Mouse (Mus musculus) urinary bladder, postnatal 14 days (tissue): Measurements from ENCODE around the gene Clec1a.

Source experiments
- DNase-seq: peaks from one replicate; pipeline ENCODE4 v3.0.0; 2021; ENCODE audit warnings: low spot score

Clec1a gene

DNA sequence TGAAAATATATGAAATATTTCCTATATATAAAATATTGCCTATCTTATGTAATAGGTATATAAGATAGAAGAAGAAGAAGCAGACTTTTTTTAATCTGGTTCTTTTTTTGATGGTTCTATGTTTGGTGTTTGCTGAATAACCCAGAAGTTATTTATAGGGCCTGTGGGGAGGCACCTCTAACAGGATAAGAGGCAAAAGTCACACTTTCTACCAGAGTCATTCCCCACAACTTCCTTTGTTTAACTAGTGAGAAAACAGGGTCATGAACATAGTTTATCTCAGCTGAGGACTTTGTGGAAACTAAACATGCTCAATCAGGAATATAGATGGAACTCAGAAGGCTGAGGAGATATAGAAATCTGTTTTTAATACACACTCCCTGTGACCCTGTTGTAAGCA lies 45.8 kb downstream of the Clec1a start:
- no peak for DNase-seq

GRCm38 (mm10) chr6:129403391-129403790 lies 48.4 kb downstream of the Clec1a start:
- no peak for DNase-seq

GRCm38 (mm10) chr6:129402404-129402803 lies 49.4 kb downstream of the Clec1a start:
- DNase-seq = no peak

- DNase-seq = peak; percentile 5
Observed at GRCm38 (mm10) chr6:129399945-129400344, 51.9 kb downstream of the Clec1a start.

GRCm38 (mm10) chr6:129396997-129397396 lies 54.8 kb downstream of the Clec1a start, which contains the start of gene Clec1b:
Gene Clec1b, plus strand, starts transcription at chr6:129397297.
- no peak for DNase-seq

GRCm38 (mm10) chr6:129393732-129394131 lies 58.1 kb downstream of the Clec1a start:
- DNase-seq = no peak

DNA sequence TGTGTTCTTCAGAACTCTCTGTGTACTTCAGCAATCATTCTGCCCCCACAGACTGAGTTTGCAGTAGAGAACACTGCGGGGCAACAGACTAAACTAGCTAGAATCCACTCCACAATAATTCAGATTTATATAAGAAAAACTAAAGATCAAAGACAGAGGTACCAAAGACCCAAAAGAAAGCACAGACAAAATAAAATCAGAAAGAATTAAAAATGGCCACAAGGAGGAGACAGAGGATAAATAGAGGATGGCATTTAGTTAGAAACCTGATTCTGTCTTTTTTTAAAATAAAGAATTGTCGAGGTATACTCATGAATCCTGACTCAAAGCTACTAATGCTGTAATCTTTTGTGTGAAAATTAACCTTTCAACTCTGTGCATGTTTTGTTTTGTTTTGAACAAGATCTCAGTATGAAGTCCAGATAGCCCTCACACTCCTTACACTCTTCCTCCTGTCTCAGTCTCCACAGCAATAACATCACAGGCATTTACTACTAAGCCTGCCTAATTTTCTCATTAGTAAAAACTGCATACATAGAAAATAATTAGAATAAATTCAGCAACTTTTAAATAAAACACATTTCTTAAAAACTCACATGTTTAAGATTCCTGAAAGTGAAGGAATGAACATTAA lies 58.6 kb downstream of the Clec1a start:
- no peak for DNase-seq

DNA sequence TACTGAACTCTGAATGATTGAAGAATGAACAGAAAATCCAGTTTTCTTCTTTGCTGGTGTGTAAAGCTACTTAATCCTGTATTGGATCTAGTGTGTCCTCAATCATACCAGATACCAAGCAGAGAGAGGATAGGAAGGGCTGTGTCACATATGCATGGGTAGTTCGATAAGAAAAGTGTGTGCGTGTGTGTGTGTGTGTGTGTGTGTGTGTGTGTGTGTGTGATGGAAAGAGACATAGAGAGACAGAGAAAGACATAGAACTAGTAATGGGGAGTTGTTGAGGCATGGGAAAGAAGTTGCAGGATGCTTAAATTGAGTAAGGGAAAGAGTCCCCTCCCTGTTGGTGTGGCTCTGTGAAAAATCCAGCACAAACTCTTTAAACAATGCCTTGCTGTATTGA lies 66.0 kb downstream of the Clec1a start, which contains the start of gene Clec12b:
Gene Clec12b, minus strand, starts transcription at position 101 of the 400 bp plus-strand sequence.
- no peak for DNase-seq

DNA sequence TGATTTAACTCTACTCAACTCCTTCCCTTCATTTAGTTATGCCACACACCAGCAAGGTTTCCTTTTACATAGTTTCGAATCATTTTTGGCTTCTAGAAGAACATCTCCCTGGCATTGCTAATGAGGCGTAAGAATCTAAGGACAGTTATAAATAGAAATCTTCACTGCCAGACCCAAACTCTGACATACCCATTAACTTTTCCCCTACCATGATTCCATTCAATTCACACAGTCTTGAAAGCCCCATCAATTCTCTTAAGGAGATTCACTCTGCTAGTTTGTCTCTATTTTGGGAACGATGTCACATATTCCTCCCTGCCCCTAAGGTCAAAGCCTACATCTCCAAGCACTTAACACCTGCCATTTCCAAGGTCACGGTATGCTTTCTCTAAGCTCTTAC lies 66.8 kb downstream of the Clec1a start:
- no peak for DNase-seq

DNA sequence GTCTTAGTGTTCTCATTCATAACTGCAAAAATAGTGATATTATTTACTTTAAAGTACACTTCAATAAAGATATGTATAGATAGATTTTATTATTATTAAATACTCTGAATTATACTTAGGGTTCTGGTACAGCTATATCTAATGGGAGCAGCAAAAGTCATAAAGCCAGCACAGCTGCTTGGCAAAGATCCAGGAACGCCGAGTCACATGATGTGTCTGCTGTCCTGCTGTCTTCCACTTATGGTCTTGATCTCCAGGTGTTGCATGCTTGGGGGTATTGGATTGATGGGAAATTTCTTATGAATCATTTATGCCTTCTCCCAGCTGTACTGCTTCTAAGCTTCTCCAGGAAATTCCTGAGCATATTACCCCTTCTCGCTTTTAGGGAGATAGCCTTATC lies 68.3 kb downstream of the Clec1a start:
- no peak for DNase-seq

DNA sequence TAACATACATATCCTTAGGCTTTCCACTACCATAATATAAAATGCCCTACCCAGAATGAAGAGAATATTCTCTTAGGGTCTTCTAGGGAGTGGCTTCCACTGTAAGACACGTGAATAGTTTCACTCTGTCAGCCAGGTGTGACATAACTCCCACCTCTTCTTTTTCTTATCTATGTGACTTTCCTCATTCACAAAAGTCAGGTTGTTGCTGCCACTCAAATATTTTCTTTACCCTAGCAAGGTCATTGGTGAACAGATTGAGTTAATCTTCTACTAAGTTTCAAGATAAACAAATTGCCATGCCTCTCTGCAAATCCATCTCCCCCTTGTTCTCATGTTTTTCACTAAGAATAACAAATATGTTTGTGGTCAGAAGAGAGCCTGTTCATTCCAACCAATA lies 70.1 kb downstream of the Clec1a start:
- no peak for DNase-seq

DNA sequence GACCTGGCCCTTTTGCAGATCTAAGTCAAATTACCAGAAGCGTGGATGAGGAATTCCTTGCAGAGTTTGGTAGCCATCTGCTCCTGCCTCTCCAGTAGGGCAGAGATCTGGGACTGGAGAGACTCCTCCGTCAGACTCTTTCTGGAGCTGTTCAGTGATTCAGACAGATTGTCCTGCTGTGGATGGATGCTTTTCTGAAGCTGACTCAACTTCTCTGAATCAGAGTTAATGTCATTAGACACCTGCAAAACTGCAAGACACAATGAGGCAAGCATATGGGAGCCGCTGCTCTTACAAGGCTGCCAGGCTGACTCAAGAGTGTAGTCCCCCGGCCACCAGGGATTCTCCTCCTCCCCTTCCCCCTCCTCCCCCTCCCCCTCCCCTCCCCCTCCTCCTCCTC lies 71.3 kb downstream of the Clec1a start:
- DNase-seq = no peak

DNA sequence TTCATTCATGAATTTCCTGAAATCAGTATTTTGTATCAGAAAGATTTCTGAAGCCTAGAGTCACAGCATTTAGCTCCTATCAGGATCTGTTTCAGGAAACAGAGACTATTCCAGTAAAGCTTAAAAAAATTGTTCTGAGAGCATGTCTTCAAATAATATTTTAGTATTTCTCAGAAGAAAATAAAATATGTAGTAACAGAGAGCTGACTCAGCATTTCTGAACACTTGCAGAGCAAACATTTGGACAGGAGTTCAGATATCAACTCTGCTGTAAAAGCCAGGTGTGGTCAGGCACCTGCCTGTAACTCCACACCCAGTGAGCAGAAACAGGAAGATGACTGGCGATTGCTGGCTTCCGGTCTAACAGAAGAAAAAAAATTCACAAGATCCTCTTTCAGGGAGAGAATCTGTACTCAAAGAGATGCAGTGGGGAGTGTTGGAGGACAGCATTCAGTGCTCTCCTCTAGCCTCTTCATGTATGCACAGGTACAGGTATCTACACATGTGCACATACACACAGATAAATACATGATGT lies 76.8 kb downstream of the Clec1a start:
- no peak for DNase-seq
